In the genomic region with DNA sequence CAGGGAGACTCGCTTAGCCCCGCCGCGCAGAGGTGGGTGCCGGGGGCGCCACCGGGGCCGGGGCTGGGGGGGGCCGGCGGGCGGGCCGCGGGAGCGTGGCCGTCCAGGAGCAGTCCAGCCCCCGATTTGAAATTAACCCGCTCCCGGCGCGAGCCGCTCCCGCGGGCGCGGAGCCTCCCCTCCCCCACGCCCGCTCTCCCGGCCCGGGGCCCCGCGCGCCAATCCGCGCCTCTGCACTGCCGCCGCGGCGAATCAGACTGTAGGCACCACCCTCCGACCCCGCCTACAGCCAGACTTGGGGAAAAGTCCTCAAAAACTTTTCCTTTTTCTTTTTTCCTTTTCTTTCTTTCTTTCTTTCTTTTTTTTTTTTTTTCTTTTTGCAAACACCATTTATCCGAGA, we compare ENCODE assay signal across 8 mouse cellular contexts. TPM values are rescaled to one million over a fixed set of nuclear protein-coding genes. Genes with fewer than 3 reads are reported as not detected.
A peak's percentile ranks its signal among the peaks of the same experiment; 100 is the strongest.
DNase-seq lines count a peak whose midpoint lies in the region; ATAC-seq and TF ChIP-seq lines count a peak whose summit lies in the region.

A gene (minus strand): TSS at position 111 of the 400 bp plus-strand sequence.

- peak within 1 kb of the TSS; percentile 59 for H3K4me3 ChIP-seq in hindbrain, embryonic 15.5 days
- peak within 1 kb of the TSS; percentile 78 for H3K4me3 ChIP-seq in liver, embryonic 11.5 days (ENCODE audit: low read depth, low read length)
- peak within 1 kb of the TSS; percentile 75 for H3K4me3 ChIP-seq in myocyte

- no peaks in the 10 kb centered on the region for H3K9me3 ChIP-seq in hindbrain, embryonic 15.5 days
- no peaks in the 10 kb centered on the region for H3K9me3 ChIP-seq in liver, embryonic 11.5 days (ENCODE audit: control insufficient read depth, low read length)

- peak; percentile 20 for DNase-seq in cerebellum, adult 11 months
- DNase-seq in cerebellum, adult 9-10 months: no peak
- DNase-seq in cerebellum, adult 8-10 months: peak; percentile 16
- peak; percentile 40 for DNase-seq in gastrocnemius, adult 18-20 months (ENCODE audit: low spot score)
- DNase-seq in liver, embryonic 11.5 days (ENCODE audit: low spot score): peak; percentile 81
- DNase-seq in thymus, adult 18-20 months: peak; percentile 64 to 65

- WGBS in hindbrain, embryonic 15.5 days: under 1% methylated on average over 38 of the region's 41 CpGs
- 1% methylated on average over 39 of the region's 41 CpGs for WGBS in liver, embryonic 11.5 days

- H3K27ac ChIP-seq in hindbrain, embryonic 15.5 days (replicated peaks): no peak within 1 kb of the TSS
- peak within 1 kb of the TSS; percentile 94 for H3K27ac ChIP-seq in liver, embryonic 11.5 days (ENCODE audit: low read depth, low read length)

- peaks cover 38% of the 10 kb centered on the region for H3K79me2 ChIP-seq in myocyte (ENCODE audit: control insufficient read depth, insufficient read depth)

- H3ac ChIP-seq in myocyte (ENCODE audit: control insufficient read depth, insufficient read length): peak within 1 kb of the TSS; percentile 20

- TF ChIP-seq POLR2A in myocyte (IDR thresholded peaks at IDR 0.05; ENCODE audit: insufficient read length, low read depth): no peak

- ATAC-seq in hindbrain, embryonic 15.5 days (ENCODE audit: low FRiP score, low read depth): peak; percentile 54
- peak; percentile 77 for ATAC-seq in liver, embryonic 11.5 days (replicated peaks; ENCODE audit: low FRiP score)

- H3K27me3 ChIP-seq in hindbrain, embryonic 15.5 days: peaks cover 18% of the 10 kb centered on the region
- no peaks in the 10 kb centered on the region for H3K27me3 ChIP-seq in liver, embryonic 11.5 days (replicated peaks; ENCODE audit: control insufficient read depth, insufficient read depth, low read length)
- H3K27me3 ChIP-seq in myocyte (ENCODE audit: control insufficient read depth, insufficient read depth, insufficient read length): no peaks in the 10 kb centered on the region

- H3K4me2 ChIP-seq in hindbrain, embryonic 15.5 days: peak within 1 kb of the TSS; percentile 99
- H3K4me2 ChIP-seq in liver, embryonic 11.5 days: peak within 1 kb of the TSS; percentile 93
- H3K4me2 ChIP-seq in myocyte (ENCODE audit: low read depth): peak within 1 kb of the TSS; percentile 99

- no peaks in the 10 kb centered on the region for H3K36me3 ChIP-seq in hindbrain, embryonic 15.5 days
- H3K36me3 ChIP-seq in liver, embryonic 11.5 days (ENCODE audit: control insufficient read depth, insufficient read depth, low read length): peaks cover 8% of the 10 kb centered on the region; the same call in 1 of the 2 replicates
- peaks cover 10% of the 10 kb centered on the region for H3K36me3 ChIP-seq in myocyte (ENCODE audit: control insufficient read depth, insufficient read depth)

- H3K9ac ChIP-seq in hindbrain, embryonic 15.5 days: peak within 1 kb of the TSS; percentile 41
- peak within 1 kb of the TSS; percentile 94 for H3K9ac ChIP-seq in liver, embryonic 11.5 days (ENCODE audit: low read depth, low read length)

- H3K4me1 ChIP-seq in hindbrain, embryonic 15.5 days (replicated peaks): peaks cover 16% of the 10 kb centered on the region
- peaks cover 19% of the 10 kb centered on the region for H3K4me1 ChIP-seq in liver, embryonic 11.5 days (replicated peaks; ENCODE audit: control insufficient read depth, insufficient read depth, low read length)

TF ChIP-seq in myocyte, 11 proteins besides CTCF, POLR2A, EP300 and RAD21:
- TF ChIP-seq USF1 (IDR thresholded peaks at IDR 0.05; ENCODE audit: low read depth) (no peak), TCF12 (IDR thresholded peaks at IDR 0.05; ENCODE audit: insufficient read depth, poor library complexity, severe bottlenecking) (no peak), E2F4 (IDR thresholded peaks at IDR 0.05; ENCODE audit: insufficient read depth) (peak; percentile 76)

RNA-seq across cellular contexts. Expression of the gene that starts here (rescaled TPM):
- total RNA-seq in gastrocnemius, adult 18-20 months (2021): under 1 TPM; 0.71 TPM
- polyA plus RNA-seq in hindbrain, embryonic 15.5 days (2015; fragmentation: Nextera tagmentation; extraction: Ambion mirVana): 3.4 and 4.4 TPM in 2 replicates
- 37.2 and 37.8 TPM in 2 replicates for polyA plus RNA-seq in liver, embryonic 11.5 days (2014; fragmentation: Nextera tagmentation; extraction: Ambion mirVana)
- 19.7 TPM for polyA plus RNA-seq in myocyte (2012; fragmentation: generic; extraction: Trizol)

Comparison
In these comparisons a context has a peak if more than half of its experiments do, and no peak if none do; other contexts are left out.
1. Peak in DNase-seq in gastrocnemius, adult 18-20 months; RNA of the gene not detected or under 1 TPM.